Mouse (Mus musculus) liver (tissue): Measurements from ENCODE around the gene Dgki.

Experiments
- DNase-seq: peaks from one replicate; pipeline ENCODE4 v3.0.0-alpha.2; 2020; ENCODE audit warnings: mixed read lengths

The Dgki gene

GRCm38 (mm10) chr6:36800309-36800946, 499.6 kb downstream of the Dgki start:
- DNase-seq: no peak

- no peak for DNase-seq
Measured at GRCm38 (mm10) chr6:36797066-36797655, 502.8 kb downstream of the Dgki start.
